Mouse (Mus musculus) liver, adult 2 months (tissue): ENCODE results near the gene Csmd2.

ENCODE experiments used
- CTCF ChIP-seq: fragments of 200-500 bp; IDR thresholded peaks from 2 replicates; pipeline ENCODE4 v1.5.1; 2011; ENCODE audit warnings: low read depth, low read length, control low read depth
- POLR2A ChIP-seq: fragments of 200-500 bp; IDR thresholded peaks from 2 replicates; pipeline ENCODE4 v1.6.1; 2011; ENCODE audit warnings: low read length, control low read depth; ENCODE audit not compliant: insufficient read depth; ENCODE audit errors: extremely low read depth

- no peak for TF ChIP-seq CTCF
- no peak for TF ChIP-seq POLR2A
These were observed 17.6 kb upstream of the Csmd2 start for GRCm38 (mm10) chr4:127970018-127970421.
